Mouse (Mus musculus): Measurements from ENCODE around the gene Cd200r1. TPM values are rescaled to one million over a fixed set of nuclear protein-coding genes. Genes with fewer than 3 reads are reported as not detected.
"Not testable (repeated sequence)": the region's sequence is repeated elsewhere in the genome, so short reads cannot be mapped to it uniquely, and the experiment has no call there.

The Cd200r1 gene
- total RNA-seq, 2 experiments from 2014 or later, result 0.28 to 0.70 TPM

GRCm38 (mm10) chr16:44766320-44766892, 870 bp downstream of the Cd200r1 start:
- no peak for DNase-seq

GRCm38 (mm10) chr16:44767506-44767905, 2.0 kb downstream of the Cd200r1 start:
- no peak for DNase-seq

GRCm38 (mm10) chr16:44767967-44768366, 2.4 kb downstream of the Cd200r1 start:
- no peak for DNase-seq

- DNase-seq, result no peak
These were observed 7.0 kb downstream of the Cd200r1 start for GRCm38 (mm10) chr16:44772577-44772976.

GRCm38 (mm10) chr16:44773673-44774072, 8.1 kb downstream of the Cd200r1 start:
- DNase-seq, result no peak

- no peak for DNase-seq
These were observed 8.7 kb downstream of the Cd200r1 start for GRCm38 (mm10) chr16:44774201-44774600.

GRCm38 (mm10) chr16:44778538-44779147, 13.1 kb downstream of the Cd200r1 start:
- no peak for DNase-seq

- no peak for DNase-seq
These were observed 14.0 kb downstream of the Cd200r1 start for GRCm38 (mm10) chr16:44779494-44779893.

GRCm38 (mm10) chr16:44780751-44781150, 15.2 kb downstream of the Cd200r1 start:
- DNase-seq, result no peak

- no peak for DNase-seq
These were observed 21.4 kb downstream of the Cd200r1 start for GRCm38 (mm10) chr16:44786934-44787333.

GRCm38 (mm10) chr16:44794416-44794815, 28.9 kb downstream of the Cd200r1 start:
- DNase-seq, result no peak

- no peak for DNase-seq
These were observed 40.4 kb downstream of the Cd200r1 start for GRCm38 (mm10) chr16:44805976-44806375.

GRCm38 (mm10) chr16:44810223-44810622, 44.7 kb downstream of the Cd200r1 start:
- DNase-seq, result not testable (repeated sequence)

- no peak for DNase-seq
These were observed 46.0 kb downstream of the Cd200r1 start, which contains the start of gene Cd200r4 for GRCm38 (mm10) chr16:44811544-44811943. TSS of gene Cd200r4 (plus strand) at chr16:44811733.

GRCm38 (mm10) chr16:44812468-44813065, 47.0 kb downstream of the Cd200r1 start:
- no peak for DNase-seq

- no peak for DNase-seq
These were observed 52.5 kb downstream of the Cd200r1 start for GRCm38 (mm10) chr16:44818010-44818409.

- no peak for DNase-seq
These were observed 55.0 kb downstream of the Cd200r1 start for GRCm38 (mm10) chr16:44820545-44820944.

- DNase-seq, result no peak
These were observed 66.8 kb downstream of the Cd200r1 start for GRCm38 (mm10) chr16:44832286-44832685.

- DNase-seq, result not testable (repeated sequence)
These were observed 67.7 kb downstream of the Cd200r1 start for GRCm38 (mm10) chr16:44833189-44833588.
